Comparison of ENCODE assay signal across 17 mouse cellular contexts in the genomic region with DNA sequence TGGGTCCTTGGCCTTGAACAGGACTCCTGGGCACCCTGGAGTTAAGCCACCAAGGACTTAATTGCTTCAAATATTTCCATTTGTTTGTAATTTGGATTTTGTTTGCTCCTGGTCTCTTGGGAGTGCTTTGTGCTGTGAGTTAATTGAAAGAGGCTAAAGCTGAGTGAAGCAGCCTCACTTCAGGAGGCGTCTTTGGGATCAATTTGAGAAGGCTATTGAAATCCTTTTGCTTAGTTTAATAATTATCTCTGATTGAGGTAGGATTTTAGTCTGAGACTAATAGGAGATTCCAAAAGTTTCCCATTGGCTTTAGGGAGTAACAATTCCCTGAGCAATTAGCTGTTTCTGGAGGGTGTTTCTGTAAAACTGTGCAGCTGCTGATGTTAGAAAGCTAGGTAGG.
"Had no signal": no experiment of that assay in that cellular context is flagged by ENCODE, and none has a peak within 500 bp of the region (broad histone marks: within the 10 kb centered on the region; RNA-seq: fewer than 3 reads in every experiment).

No protein-coding gene starts in this region.

- H3K4me1 ChIP-seq: lung, embryonic 15.5 days; megakaryocyte, embryonic 14.5 days; midbrain, embryonic 12.5 days; midbrain, embryonic 15.5 days; neural tube, embryonic 12.5 days; stomach, embryonic 15.5 days had no signal

- H3K27ac ChIP-seq: lung, embryonic 15.5 days; macrophage; midbrain, embryonic 12.5 days; midbrain, embryonic 15.5 days; neural tube, embryonic 12.5 days; stomach, embryonic 15.5 days; stomach, postnatal 0 days had no signal

- H3K9me3 ChIP-seq: lung, embryonic 15.5 days; midbrain, embryonic 12.5 days; midbrain, embryonic 15.5 days; neural tube, embryonic 12.5 days; stomach, embryonic 15.5 days had no signal

- H3K4me3 ChIP-seq: lung, embryonic 15.5 days; megakaryocyte, embryonic 14.5 days; midbrain, embryonic 12.5 days; midbrain, embryonic 15.5 days; neural tube, embryonic 12.5 days; stomach, embryonic 15.5 days had no signal

- DNase-seq: liver, postnatal 0 days; lung, adult 2 months; lung, postnatal 14 days; lung, postnatal 36 days; right cerebral cortex, postnatal 14 days; thymus, adult 2 months; thymus, postnatal 25 days; thymus, postnatal 4 days had no signal

- H3K36me3 ChIP-seq: lung, embryonic 15.5 days; midbrain, embryonic 12.5 days; midbrain, embryonic 15.5 days; neural tube, embryonic 12.5 days; stomach, embryonic 15.5 days had no signal

- H3K27me3 ChIP-seq: lung, embryonic 15.5 days; megakaryocyte, embryonic 14.5 days; midbrain, embryonic 12.5 days; midbrain, embryonic 15.5 days; neural tube, embryonic 12.5 days; stomach, embryonic 15.5 days had no signal

- H3K4me2 ChIP-seq: lung, embryonic 15.5 days; midbrain, embryonic 12.5 days; midbrain, embryonic 15.5 days; neural tube, embryonic 12.5 days; stomach, embryonic 15.5 days had no signal

- ATAC-seq: liver, postnatal 0 days; lung, postnatal 0 days; midbrain, embryonic 15.5 days had no signal

- H3K9ac ChIP-seq: liver, postnatal 0 days; lung, embryonic 15.5 days; midbrain, embryonic 12.5 days; midbrain, embryonic 15.5 days; neural tube, embryonic 12.5 days; stomach, embryonic 15.5 days had no signal
